Mouse (Mus musculus) CD4-positive, CD25-positive, alpha-beta regulatory T cell, adult 4 months (primary cell): ENCODE data around the gene Selplg. TPM values are rescaled to one million over a fixed set of nuclear protein-coding genes. Genes with fewer than 3 reads are reported as not detected.

Experiments
- polyA plus RNA-seq, 2 experiments: library from polyadenylated mRNA; unstranded; fragments of 100-300 nt; shearing (Covaris generic); gene quantifications; one replicate each; pipeline ENCODE4 v1.2.1; 2017

Selplg gene
- polyA plus RNA-seq, 2 experiments from 2014 or later, result 473 to 498 TPM

Other genes with a start within 250 kb of the Selplg start
- not detected for gene Cmklr1, start 182.2 kb downstream of the Selplg start, polyA plus RNA-seq
- gene 1700069L16Rik, start 107.9 kb downstream of the Selplg start, polyA plus RNA-seq, result not detected
- 1 to 10 TPM; 3.9 to 8.6 TPM for gene Ficd, start 96.8 kb downstream of the Selplg start, polyA plus RNA-seq
- 10 to 100 TPM; 13.6 to 15.4 TPM for gene Sart3, start 60.1 kb downstream of the Selplg start, polyA plus RNA-seq
- gene Iscu, start 59.9 kb downstream of the Selplg start, polyA plus RNA-seq, result 10 to 100 TPM in 1 of 2 experiments, 1 to 10 TPM in 1; 7.1 to 10.8 TPM
- not detected for gene Tmem119, start 32.1 kb downstream of the Selplg start, polyA plus RNA-seq
- 10 to 100 TPM; 43.2 to 59.6 TPM for gene Coro1c, start 76.1 kb upstream of the Selplg start, polyA plus RNA-seq
- 10 to 100 TPM; 13.0 to 14.6 TPM for gene Ssh1, start 161.2 kb upstream of the Selplg start, polyA plus RNA-seq
- gene Dao, start 171.1 kb upstream of the Selplg start, polyA plus RNA-seq, result 1 to 10 TPM in 1 of 2 experiments, under 1 TPM in 1; 0.56 to 1.4 TPM
- gene Usp30, start 232.8 kb upstream of the Selplg start, polyA plus RNA-seq, result 1 to 10 TPM; 2.6 to 2.7 TPM